Mouse (Mus musculus) CD4-positive helper T cell, adult 2 months (primary cell): ENCODE measurements around the gene Uimc1.

Source experiments
- DNase-seq: peaks from one replicate; pipeline ENCODE4 v3.0.0-alpha.2; 2012; ENCODE audit warnings: low read depth, missing footprints, low spot score

Uimc1 gene

DNA sequence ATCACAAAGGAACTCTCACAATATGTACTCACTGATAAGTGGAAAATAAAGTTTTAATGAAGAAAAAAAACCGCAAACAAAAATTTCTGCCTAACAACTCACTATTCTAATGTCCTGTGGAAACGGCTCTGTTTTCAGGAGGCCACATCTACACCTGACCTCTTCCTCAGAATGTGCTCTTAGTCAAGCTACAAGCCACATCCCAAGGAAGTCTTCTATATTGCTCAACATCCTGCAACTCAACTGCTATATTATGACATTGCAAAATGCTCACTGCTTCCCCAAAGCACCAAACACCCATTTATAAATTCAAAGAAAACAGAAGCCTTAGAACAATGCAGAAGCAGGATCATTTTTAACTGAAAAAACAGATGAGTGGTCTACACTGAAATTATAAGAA, 60.1 kb downstream of the Uimc1 start:
- DNase-seq: no peak

GRCm38 (mm10) chr13:55024215-55024614, 75.9 kb downstream of the Uimc1 start:
- DNase-seq: no peak

DNA sequence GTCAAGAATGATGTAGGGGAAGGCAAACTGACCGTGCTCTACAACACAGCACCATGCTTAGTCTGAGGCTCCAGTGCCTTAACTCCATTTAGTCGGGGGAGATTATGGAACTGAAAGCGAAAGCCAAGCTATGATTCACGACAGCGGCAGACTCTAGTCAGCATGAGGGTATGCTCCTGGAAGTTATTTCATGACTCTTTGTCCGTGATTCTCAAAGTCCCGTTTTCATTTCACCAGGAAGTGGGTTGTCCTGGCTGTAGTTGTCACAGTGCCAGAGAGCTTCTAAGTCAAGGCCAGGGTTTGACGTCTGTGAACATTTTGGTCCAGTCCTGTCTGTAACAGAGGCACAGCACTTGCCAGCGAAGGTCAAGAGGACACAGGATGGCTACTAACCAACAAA, 77.4 kb downstream of the Uimc1 start:
- DNase-seq: peak; percentile 70

- DNase-seq: no peak
Observed at GRCm38 (mm10) chr13:55022256-55022655, 77.8 kb downstream of the Uimc1 start.

DNA sequence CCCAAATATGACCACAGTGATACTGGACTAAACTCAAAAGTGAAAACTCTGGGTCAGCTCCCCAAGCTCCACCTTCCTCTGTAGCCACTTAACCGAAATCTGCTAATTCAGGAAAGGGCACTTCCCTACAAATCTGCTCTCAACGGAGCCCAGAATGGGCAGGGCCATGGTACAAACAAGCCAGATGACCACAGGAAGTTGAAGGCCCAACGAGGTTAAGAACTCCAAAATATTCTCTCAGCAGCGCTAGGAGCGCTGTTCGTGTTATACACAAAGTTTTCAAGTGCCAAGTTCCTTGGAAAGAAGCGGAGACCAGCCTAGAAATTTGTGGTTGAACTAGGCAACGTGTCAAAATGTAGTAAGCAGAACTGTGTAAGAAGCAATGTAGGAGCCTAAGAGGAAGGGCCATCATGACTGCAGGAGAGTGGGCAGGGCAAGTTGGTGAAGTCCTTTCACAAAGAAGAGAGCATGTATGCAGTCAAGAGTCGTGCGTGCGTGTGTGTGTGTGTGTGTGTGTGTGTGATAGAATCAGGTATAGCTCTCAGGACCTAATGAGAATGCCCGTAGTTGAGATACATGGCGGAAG, 78.8 kb downstream of the Uimc1 start, which contains the start of gene Hk3:
TSS of gene Hk3 (minus strand) at position 192 of the 586 bp plus-strand sequence.
- DNase-seq: no peak

GRCm38 (mm10) chr13:55020051-55020450, 80.0 kb downstream of the Uimc1 start:
- DNase-seq: no peak

DNA sequence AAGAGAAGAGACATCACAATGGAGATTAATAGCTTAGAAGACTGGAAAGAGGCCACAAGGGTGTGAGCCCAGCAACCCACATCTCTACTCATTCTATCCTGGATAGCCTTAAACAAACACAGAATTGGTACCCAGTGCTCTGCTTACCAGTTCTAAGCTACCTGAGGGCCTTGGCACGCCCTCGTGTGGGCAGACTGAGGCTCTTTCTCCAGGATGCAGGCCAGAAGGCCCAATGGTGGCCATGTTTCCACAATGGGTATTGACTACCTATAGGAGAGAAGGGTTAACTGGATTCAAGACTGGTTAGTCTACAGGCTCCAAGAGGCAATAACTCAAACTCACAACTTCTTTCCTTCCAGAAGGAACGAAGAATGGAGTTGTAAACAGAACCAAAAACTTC, 80.9 kb downstream of the Uimc1 start:
- DNase-seq: peak; percentile 49

GRCm38 (mm10) chr13:55018700-55019099, 81.4 kb downstream of the Uimc1 start:
- peak; percentile 71 for DNase-seq

DNA sequence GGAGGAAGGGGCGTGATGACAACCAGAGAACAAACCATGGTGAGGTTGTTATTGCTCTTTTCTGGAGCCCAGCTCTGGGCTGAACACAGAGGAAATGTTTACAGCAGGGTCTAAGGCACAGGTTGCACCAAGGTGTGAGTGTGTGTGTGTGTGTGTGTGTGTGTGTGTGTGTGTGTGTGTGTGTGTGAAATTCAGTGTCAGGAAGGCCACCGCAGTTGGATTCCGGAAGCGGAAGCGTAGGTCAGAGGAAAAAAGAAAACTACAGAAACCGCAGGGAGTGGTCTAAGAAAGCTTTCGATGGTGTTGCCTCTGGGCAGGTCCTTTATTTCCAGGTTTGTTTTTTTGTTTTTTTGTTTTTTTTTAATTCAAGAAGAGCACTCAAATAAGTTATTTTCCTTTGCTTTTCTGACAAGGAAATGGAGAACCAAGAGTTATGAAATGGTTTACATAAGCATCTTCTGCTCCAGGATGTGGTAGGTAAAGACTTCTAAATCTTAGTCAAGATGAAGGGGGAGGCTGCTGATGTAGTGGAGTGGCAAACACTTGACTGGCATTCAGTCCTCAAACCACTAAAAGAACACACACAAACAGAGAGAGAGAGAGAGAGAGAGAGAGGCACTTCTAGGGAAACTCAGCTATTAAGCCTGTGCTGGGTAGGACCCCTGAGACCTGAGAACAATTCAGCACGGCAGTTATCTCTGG, 82.1 kb downstream of the Uimc1 start:
- DNase-seq: peak; percentile 89

GRCm38 (mm10) chr13:55017154-55017897, 82.8 kb downstream of the Uimc1 start:
- DNase-seq: no peak

DNA sequence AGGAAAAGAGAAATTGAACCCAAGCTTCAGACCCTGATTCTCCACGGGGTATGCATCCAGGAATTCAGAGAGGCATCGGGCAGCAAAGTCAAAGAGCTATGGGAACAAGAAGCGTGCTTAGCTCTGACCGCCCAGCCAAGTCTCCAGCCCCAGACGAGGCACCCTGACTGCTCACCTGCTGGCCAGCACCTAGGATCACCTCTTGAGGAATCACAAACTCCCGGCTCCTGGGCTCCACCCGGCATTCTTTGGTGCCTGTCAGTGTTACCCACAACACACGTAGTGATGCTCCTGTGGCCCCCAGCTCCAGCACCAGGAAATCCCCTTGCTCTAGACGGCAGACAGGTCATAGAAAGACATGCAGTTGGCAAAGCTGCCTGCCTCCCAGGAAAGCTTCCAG, 85.6 kb downstream of the Uimc1 start:
- no peak for DNase-seq

- DNase-seq: peak; percentile 43
Observed at GRCm38 (mm10) chr13:55013702-55014344, 86.3 kb downstream of the Uimc1 start.

GRCm38 (mm10) chr13:55011981-55012478, 88.1 kb downstream of the Uimc1 start:
- peak; percentile 19 for DNase-seq

- DNase-seq: no peak
Observed at GRCm38 (mm10) chr13:55011103-55011502, 89.0 kb downstream of the Uimc1 start.

DNA sequence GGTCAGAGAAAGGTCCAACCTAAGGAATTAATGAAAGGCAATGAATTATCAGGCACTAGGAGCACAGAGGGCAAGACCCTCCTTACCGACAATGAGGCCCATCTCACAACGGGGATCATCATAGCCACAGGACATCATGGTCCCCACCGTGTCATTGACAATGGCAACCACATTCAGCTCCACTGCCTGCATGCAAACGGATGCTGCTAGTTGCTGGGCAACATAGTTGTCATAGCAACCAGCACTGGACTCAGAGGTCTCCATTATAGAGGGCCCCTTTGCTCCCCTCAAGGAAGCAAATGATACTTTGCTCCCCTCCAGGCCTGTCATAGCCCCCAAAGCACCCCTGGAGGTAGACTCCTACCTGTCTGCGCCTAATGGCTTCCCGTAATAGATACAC, 91.5 kb downstream of the Uimc1 start:
- DNase-seq: no peak

DNA sequence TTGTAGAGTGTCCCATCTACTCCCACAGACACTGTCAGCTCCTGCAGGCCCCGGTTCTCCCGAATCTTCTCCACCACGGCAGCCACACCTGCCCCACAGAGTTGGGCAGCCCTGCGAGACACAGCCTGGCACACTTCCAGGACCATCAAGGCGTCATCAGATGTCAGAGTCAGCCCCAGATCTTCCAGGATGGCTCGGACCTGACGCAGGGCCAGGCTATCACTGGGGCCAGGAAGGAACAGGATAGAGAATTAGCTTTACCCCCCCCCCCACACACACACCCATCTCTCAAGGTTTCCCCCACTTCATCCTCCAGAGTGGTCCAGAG, 93.7 kb downstream of the Uimc1 start:
- DNase-seq: no peak

DNA sequence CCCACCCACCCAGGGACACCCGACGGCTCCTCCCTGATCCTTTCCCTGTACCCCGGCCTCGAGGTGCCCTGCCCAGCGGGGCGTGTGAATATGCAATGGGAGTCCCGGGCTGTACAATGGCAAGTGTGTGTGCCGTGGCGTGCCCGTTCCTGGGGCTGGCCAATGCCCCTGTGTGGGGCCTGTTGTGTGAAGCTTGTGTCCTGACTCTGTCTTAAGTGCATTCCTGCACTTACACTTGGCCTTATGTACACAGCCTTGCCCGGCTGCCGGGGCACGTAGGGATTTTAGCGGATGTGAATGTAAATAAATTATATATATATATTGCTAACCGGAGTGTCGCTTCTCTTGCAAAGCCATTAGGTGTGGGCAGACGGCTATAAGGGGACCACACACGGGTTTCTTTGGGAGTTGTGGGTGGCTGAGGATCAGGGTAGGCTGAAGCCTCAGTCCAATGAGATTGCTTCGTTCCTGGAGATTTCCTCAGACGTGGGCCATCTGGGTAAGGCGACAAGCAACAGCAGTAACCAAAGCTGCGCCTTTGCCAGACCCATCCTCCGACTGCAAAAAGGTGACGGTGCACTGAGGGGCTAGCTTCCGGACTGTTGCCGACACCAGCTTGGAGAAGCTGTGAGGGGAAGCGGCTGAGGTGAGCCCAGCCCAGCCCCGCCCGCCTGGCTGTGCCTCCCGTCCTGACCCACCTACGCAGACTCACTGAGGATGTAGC, 94.2 kb downstream of the Uimc1 start:
- DNase-seq: no peak

DNA sequence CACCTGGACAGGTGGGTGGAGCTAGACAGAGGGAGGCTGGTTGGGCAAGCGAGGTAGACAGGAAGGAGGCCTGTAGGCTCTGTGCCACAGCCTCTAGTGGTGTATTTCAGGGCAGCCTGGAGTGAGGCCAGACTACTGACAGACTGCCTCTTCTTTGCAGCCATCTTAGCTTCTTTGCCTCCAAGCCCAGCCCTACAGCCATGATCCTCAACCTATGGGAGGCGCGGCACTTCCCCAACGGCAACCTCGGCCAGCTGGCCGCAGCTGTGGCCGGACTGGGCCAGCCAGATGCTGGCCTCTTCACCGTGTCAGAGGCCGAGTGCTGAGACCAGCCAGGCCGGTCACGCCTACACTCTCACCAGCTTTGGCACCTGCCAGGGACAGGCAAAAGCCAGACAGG, 95.5 kb downstream of the Uimc1 start:
- DNase-seq: no peak

DNA sequence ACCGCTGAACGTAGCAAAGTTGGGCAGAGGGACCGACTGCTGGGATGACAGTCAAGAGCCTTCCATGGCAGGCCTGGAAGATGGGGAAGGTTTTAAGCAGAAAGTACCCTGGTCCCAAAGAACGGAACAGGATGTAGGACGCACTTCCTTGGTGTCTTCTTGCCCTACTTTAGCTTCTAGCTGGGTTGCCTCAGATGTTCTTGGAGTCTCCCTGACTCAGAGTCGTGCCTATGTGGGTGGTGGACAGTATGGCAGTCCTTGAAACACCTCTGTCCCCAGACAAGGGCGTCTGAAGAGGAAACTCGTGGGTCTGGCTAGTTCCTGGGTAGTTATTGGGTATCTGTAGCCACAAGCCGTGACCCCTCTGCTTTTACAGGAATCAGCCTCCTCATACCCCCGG, 98.0 kb downstream of the Uimc1 start:
- no peak for DNase-seq

DNA sequence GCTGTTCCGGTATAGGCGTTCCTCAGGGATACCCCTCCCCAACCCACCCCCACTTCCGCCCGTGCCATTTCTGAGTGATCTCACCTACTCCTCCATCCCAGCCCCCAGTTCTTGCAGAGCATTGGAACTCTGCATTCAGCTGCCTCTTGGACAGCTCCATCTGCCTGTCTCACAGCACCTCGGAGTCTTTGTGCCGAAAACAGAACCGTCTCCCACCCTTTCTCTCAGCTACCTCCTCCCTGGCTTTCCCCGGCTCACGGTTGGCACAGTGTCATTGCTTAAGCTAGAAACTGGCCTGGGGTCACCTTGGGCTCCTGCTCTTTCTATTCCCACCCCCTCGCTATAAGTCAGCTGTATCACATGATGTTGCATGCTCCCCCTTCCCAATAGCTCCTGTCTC, 99.7 kb downstream of the Uimc1 start:
- DNase-seq: no peak

- DNase-seq: no peak
Observed at GRCm38 (mm10) chr13:54997568-54997967, 102.5 kb downstream of the Uimc1 start.

- DNase-seq: no peak
Observed at GRCm38 (mm10) chr13:54995161-54995560, 104.9 kb downstream of the Uimc1 start.
